Mouse (Mus musculus): ENCODE measurements around the gene Dolpp1. TPM values are rescaled to one million over a fixed set of nuclear protein-coding genes. Genes with fewer than 3 reads are reported as not detected.
A peak's percentile ranks its signal among the peaks of the same experiment; 100 is the strongest.

The Dolpp1 gene
- 25.0 and 26.1 TPM in 2 replicates for polyA plus RNA-seq (2015; fragmentation: Nextera tagmentation; extraction: Ambion mirVana)

DNA sequence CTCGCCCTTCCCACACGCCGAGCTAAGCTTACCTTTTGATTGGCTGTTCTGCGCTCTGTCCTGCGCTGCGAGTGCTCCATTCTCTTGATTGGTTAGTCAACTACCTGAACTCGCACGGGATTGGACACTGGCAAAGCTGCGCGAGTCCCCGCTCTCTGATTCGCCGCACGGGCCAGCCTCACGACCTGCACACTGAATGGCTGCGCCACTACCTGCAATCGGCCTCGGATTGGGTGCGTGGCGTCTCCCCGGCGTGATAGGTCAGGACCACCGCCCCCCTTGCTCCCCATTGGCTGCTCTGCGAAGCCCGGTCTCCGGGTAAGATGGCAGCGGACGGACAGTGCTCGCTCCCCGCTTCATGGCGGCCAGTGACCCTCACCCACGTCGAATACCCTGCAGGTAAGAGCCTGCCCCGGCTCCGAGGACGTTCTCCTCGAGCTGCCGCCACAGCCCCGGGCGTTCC lies at the start of gene Dolpp1:
TSS of gene Dolpp1 (plus strand) at position 141 of the 463 bp plus-strand sequence.
- ATAC-seq, result peak; percentile 93
- Histone ChIP-seq H3K4me2 (replicated peaks; ENCODE audit: low read depth, low read length) (peak within 1 kb of the TSS; percentile 81), H3K9me3 (ENCODE audit: low read length) (no peaks in the 10 kb centered on the region), H3K27ac (ENCODE audit: low read length) (peak within 1 kb of the TSS; percentile 92), H3K36me3 (ENCODE audit: insufficient read depth, low read length) (0 out of 2 replicates have a peak, but pooled peaks cover 9% of the 10 kb centered on the region), H3K9ac (replicated peaks; ENCODE audit: low read depth) (peak within 1 kb of the TSS; percentile 73), H3K4me1 (ENCODE audit: insufficient read depth, low read depth, low read length) (peaks cover 16% of the 10 kb centered on the region), H3K27me3 (replicated peaks; ENCODE audit: insufficient read depth, low read length) (no peaks in the 10 kb centered on the region), H3K4me3 (ENCODE audit: low read depth, low read length) (peak within 1 kb of the TSS; percentile 87)
- WGBS, result under 1% methylated on average over 38 of the region's 40 CpGs
- TF ChIP-seq CTCF (IDR thresholded peaks at IDR 0.05), result 0 out of 2 replicates have a peak, but pooled peaks have one; percentile 8
- peak; percentile 54; the same call in 1 of the 2 replicates for TF ChIP-seq EP300 (IDR thresholded peaks at IDR 0.05)
- DNase-seq (ENCODE audit: low spot score), result peak; percentile 99

DNA sequence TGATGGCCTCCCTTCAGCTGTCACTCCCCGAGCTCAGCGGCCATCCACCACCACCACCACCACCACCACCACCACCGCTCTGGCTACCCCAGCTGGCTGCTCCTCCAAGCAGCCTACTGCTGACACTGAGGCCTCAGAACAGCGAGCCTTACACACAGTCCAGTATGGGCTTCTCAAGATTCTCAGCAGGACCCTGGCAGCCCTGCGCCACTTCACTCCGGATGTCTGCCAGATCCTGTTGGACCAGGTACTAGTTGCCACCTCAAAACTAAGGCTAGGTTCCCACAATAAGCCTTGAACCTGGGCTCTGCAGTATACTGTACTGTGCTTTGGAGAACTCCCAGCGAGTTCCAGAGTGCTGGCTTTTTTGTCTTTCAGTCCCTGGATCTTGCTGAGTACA lies 49.5 kb upstream of the Dolpp1 start:
- peaks cover 35% of the 10 kb centered on the region; the same call in 1 of the 2 replicates for H3K36me3 ChIP-seq (ENCODE audit: insufficient read depth, low read length)
- ATAC-seq, result no peak
- H3K4me2 ChIP-seq (replicated peaks; ENCODE audit: low read depth, low read length), result no peak overlapping the region
- no peaks in the 10 kb centered on the region for H3K9me3 ChIP-seq (ENCODE audit: low read length)
- no peak overlapping the region for H3K4me3 ChIP-seq (ENCODE audit: low read depth, low read length)
- WGBS, result 88% methylated on average over 7 of the region's 7 CpGs
- no peak for TF ChIP-seq EP300 (IDR thresholded peaks at IDR 0.05)
- no peak for TF ChIP-seq CTCF (IDR thresholded peaks at IDR 0.05)
- H3K27me3 ChIP-seq (replicated peaks; ENCODE audit: insufficient read depth, low read length), result no peaks in the 10 kb centered on the region
- H3K27ac ChIP-seq (ENCODE audit: low read length), result no peak overlapping the region
- H3K4me1 ChIP-seq (ENCODE audit: insufficient read depth, low read depth, low read length), result no peaks in the 10 kb centered on the region
- no peak overlapping the region for H3K9ac ChIP-seq (replicated peaks; ENCODE audit: low read depth)
- no peak for DNase-seq (ENCODE audit: low spot score)

DNA sequence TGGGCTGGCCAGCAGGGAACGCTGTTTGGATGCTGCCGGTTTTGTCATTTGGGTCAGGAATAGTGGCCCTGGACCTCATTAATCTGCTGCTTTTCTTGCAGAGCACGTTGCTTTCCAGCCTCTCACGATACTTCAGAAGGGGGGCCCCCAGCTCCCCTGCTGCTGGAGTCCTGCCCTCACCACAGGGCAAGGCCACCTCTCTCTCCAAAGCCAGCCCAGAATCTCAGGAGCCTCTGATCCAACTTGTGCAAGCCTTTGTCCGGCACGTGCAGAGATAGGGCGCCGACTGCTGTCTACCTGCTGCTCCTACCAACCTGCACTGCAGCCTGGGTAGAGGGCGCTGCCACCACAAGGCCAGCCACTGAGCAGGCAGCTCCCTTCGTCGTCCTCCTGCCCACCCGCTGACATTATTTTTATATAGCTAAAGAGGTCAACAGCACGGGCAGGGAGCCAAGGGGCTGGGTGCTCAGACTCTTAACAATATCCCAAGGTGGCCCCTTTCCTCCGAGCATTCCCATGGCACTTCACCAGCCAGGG lies 48.4 kb upstream of the Dolpp1 start:
- peak; percentile 40 for TF ChIP-seq CTCF (IDR thresholded peaks at IDR 0.05)
- TF ChIP-seq EP300 (IDR thresholded peaks at IDR 0.05), result no peak
- H3K9me3 ChIP-seq (ENCODE audit: low read length), result no peaks in the 10 kb centered on the region
- no peak overlapping the region for H3K4me2 ChIP-seq (replicated peaks; ENCODE audit: low read depth, low read length)
- H3K9ac ChIP-seq (replicated peaks; ENCODE audit: low read depth), result no peak overlapping the region
- WGBS, result 55% methylated on average over 14 of the region's 14 CpGs
- H3K4me1 ChIP-seq (ENCODE audit: insufficient read depth, low read depth, low read length), result no peaks in the 10 kb centered on the region
- ATAC-seq (peak; percentile 54), DNase-seq (ENCODE audit: low spot score) (peak; percentile 32)
- no peak overlapping the region for H3K27ac ChIP-seq (ENCODE audit: low read length)
- H3K27me3 ChIP-seq (replicated peaks; ENCODE audit: insufficient read depth, low read length), result no peaks in the 10 kb centered on the region
- peaks cover 35% of the 10 kb centered on the region; the same call in 1 of the 2 replicates for H3K36me3 ChIP-seq (ENCODE audit: insufficient read depth, low read length)
- H3K4me3 ChIP-seq (ENCODE audit: low read depth, low read length), result no peak overlapping the region

- H3K4me3 ChIP-seq (ENCODE audit: low read depth, low read length), result no peak overlapping the region
- H3K4me1 ChIP-seq (ENCODE audit: insufficient read depth, low read depth, low read length), result no peaks in the 10 kb centered on the region
- peaks cover 31% of the 10 kb centered on the region for H3K36me3 ChIP-seq (ENCODE audit: insufficient read depth, low read length)
- no peak overlapping the region for H3K9ac ChIP-seq (replicated peaks; ENCODE audit: low read depth)
- ATAC-seq (no peak), DNase-seq (ENCODE audit: low spot score) (no peak)
- H3K9me3 ChIP-seq (ENCODE audit: low read length), result no peaks in the 10 kb centered on the region
- TF ChIP-seq EP300 (IDR thresholded peaks at IDR 0.05), result no peak
- TF ChIP-seq CTCF (IDR thresholded peaks at IDR 0.05), result no peak
- no peaks in the 10 kb centered on the region for H3K27me3 ChIP-seq (replicated peaks; ENCODE audit: insufficient read depth, low read length)
- 88% methylated on average over 7 of the region's 7 CpGs for WGBS
- no peak overlapping the region for H3K27ac ChIP-seq (ENCODE audit: low read length)
- H3K4me2 ChIP-seq (replicated peaks; ENCODE audit: low read depth, low read length), result no peak overlapping the region
Observed at GRCm38 (mm10) chr2:30345971-30346676, 45.9 kb upstream of the Dolpp1 start.

GRCm38 (mm10) chr2:30349196-30349595 lies 42.9 kb upstream of the Dolpp1 start:
- H3K9ac ChIP-seq (replicated peaks; ENCODE audit: low read depth), result no peak overlapping the region
- TF ChIP-seq CTCF (IDR thresholded peaks at IDR 0.05), result no peak
- TF ChIP-seq EP300 (IDR thresholded peaks at IDR 0.05), result no peak
- peaks cover 21% of the 10 kb centered on the region for H3K36me3 ChIP-seq (ENCODE audit: insufficient read depth, low read length)
- H3K4me3 ChIP-seq (ENCODE audit: low read depth, low read length), result no peak overlapping the region
- ATAC-seq, result no peak
- 92% methylated on average over 6 of the region's 6 CpGs for WGBS
- no peaks in the 10 kb centered on the region for H3K9me3 ChIP-seq (ENCODE audit: low read length)
- no peaks in the 10 kb centered on the region for H3K4me1 ChIP-seq (ENCODE audit: insufficient read depth, low read depth, low read length)
- H3K27ac ChIP-seq (ENCODE audit: low read length), result no peak overlapping the region
- DNase-seq (ENCODE audit: low spot score), result no peak
- no peaks in the 10 kb centered on the region for H3K27me3 ChIP-seq (replicated peaks; ENCODE audit: insufficient read depth, low read length)
- H3K4me2 ChIP-seq (replicated peaks; ENCODE audit: low read depth, low read length), result no peak overlapping the region

GRCm38 (mm10) chr2:30351149-30351548 lies 40.9 kb upstream of the Dolpp1 start:
- Histone ChIP-seq H3K4me1 (ENCODE audit: insufficient read depth, low read depth, low read length) (no peaks in the 10 kb centered on the region), H3K27me3 (replicated peaks; ENCODE audit: insufficient read depth, low read length) (no peaks in the 10 kb centered on the region), H3K9ac (replicated peaks; ENCODE audit: low read depth) (no peak overlapping the region), H3K27ac (ENCODE audit: low read length) (no peak overlapping the region), H3K9me3 (ENCODE audit: low read length) (no peaks in the 10 kb centered on the region), H3K4me2 (replicated peaks; ENCODE audit: low read depth, low read length) (no peak overlapping the region), H3K36me3 (ENCODE audit: insufficient read depth, low read length) (peaks cover 16% of the 10 kb centered on the region), H3K4me3 (ENCODE audit: low read depth, low read length) (no peak overlapping the region)
- ATAC-seq, result peak; percentile 46
- peak; percentile 40 for DNase-seq (ENCODE audit: low spot score)
- TF ChIP-seq EP300 (IDR thresholded peaks at IDR 0.05), result no peak
- peak; percentile 58 for TF ChIP-seq CTCF (IDR thresholded peaks at IDR 0.05)
- WGBS, result 63% methylated on average over 2 of the region's 2 CpGs

Data from lung, postnatal 0 days (tissue).